Mouse (Mus musculus): ENCODE results near the gene Wap. TPM values are rescaled to one million over a fixed set of nuclear protein-coding genes. Genes with fewer than 3 reads are reported as not detected.

Gene Wap
- total and polyA plus RNA-seq, 3 experiments, result not detected

- no peak for TF ChIP-seq BHLHE40 (IDR thresholded peaks at IDR 0.05; ENCODE audit: low read depth, low read length)
- no peak for TF ChIP-seq KAT2A (IDR thresholded peaks at IDR 0.05; ENCODE audit: insufficient replicate concordance, low read length)
- no peak for TF ChIP-seq ZNF384 (IDR thresholded peaks at IDR 0.05; ENCODE audit: low read depth, low read length)
- 0 out of 2 replicates have a peak, but pooled peaks have one; percentile 4 for TF ChIP-seq POLR2A (IDR thresholded peaks at IDR 0.05; ENCODE audit: low read depth, low read length)
- Histone ChIP-seq H3K27me3 (replicated peaks) (no peaks in the 10 kb centered on the region), H3K9ac (ENCODE audit: insufficient read depth, low read depth) (peak overlapping the region; percentile 68), H3K9me3 (replicated peaks; ENCODE audit: low read length) (no peaks in the 10 kb centered on the region), H3K4me3 (replicated peaks in 1 of 3; ENCODE audit: low read depth in 2 of 3, low read length in 2 of 3, poor library complexity in 1 of 3) (peak overlapping the region; percentile 60 to 86 (median 81)), H3K36me3 (replicated peaks in 1 of 2; ENCODE audit: control insufficient read depth in 1 of 2, insufficient read depth in 1 of 2, low read length in 1 of 2) (peaks cover 39 to 51% of the 10 kb centered on the region in 2 experiments), H3K79me2 (replicated peaks; ENCODE audit: control insufficient read depth, extremely low read depth, insufficient read depth, poor library complexity, severe bottlenecking) (peaks cover 45% of the 10 kb centered on the region), H3K27ac (ENCODE audit: insufficient read depth, low read depth) (no peak overlapping the region), H3K4me1 (ENCODE audit: control insufficient read depth in 1 of 2, insufficient read depth in 2 of 2) (peaks cover 15 to 42% of the 10 kb centered on the region in 2 experiments), H3K4me2 (ENCODE audit: insufficient read depth, low read depth, poor library complexity, severe bottlenecking) (peak overlapping the region; percentile 83)
- in situ Hi-C loops (cut with MboI; ENCODE audit: low pct_ligation_motif_present, low pct_unique_long_range_greater_than_20kb, low sequenced_read_pairs), result no loop called here
- DNase-seq (ENCODE audit: extremely low read depth), result no peak
- dilution Hi-C loops (cut with MboI; ENCODE audit: extremely low pct_ligation_motif_present, extremely low pct_unique_long_range_greater_than_20kb, low sequenced_read_pairs), result no loop called here
Observed at GRCm38 (mm10) chr11:6624619-6625382, 13.6 kb downstream of the Wap start.

- no peak for TF ChIP-seq EP300 (IDR thresholded peaks at IDR 0.05; ENCODE audit: low read length)
- 0 out of 2 replicates have a peak, but pooled peaks have one; percentile 56 for TF ChIP-seq POLR2AphosphoS2 (IDR thresholded peaks at IDR 0.05; ENCODE audit: low read depth, low read length)
- TF ChIP-seq CHD2 (IDR thresholded peaks at IDR 0.05; ENCODE audit: low read length), result peak; percentile 69; the same call in 1 of the 2 replicates
- TF ChIP-seq MYC (IDR thresholded peaks at IDR 0.05; ENCODE audit: low read depth, low read length), result no peak
- TF ChIP-seq MXI1 (IDR thresholded peaks at IDR 0.05; ENCODE audit: low read depth, low read length), result peak; percentile 62; the same call in 1 of the 2 replicates
- peak; percentile 36; the same call in 1 of the 2 replicates for TF ChIP-seq BHLHE40 (IDR thresholded peaks at IDR 0.05; ENCODE audit: low read depth, low read length)
- peak; percentile 15; the same call in 1 of the 2 replicates for TF ChIP-seq ELF1 (IDR thresholded peaks at IDR 0.05; ENCODE audit: low read depth, low read length)
- TF ChIP-seq NELFE (IDR thresholded peaks at IDR 0.05; ENCODE audit: low read depth, low read length), result no peak
- TF ChIP-seq TCF12 (IDR thresholded peaks at IDR 0.05; ENCODE audit: low read depth, low read length), result no peak
- no peak for TF ChIP-seq USF2 (conservative IDR thresholded peaks at IDR 0.05; ENCODE audit: low read depth, low read length)
- TF ChIP-seq ZNF384 (IDR thresholded peaks at IDR 0.05; ENCODE audit: low read depth, low read length), result no peak
- TF ChIP-seq ZC3H11A (IDR thresholded peaks at IDR 0.05; ENCODE audit: low read depth, low read length), result no peak
- TF ChIP-seq CHD1 (IDR thresholded peaks at IDR 0.05; ENCODE audit: low read depth, low read length), result peak; percentile 23; the same call in 1 of the 2 replicates
- 0 out of 2 replicates have a peak, but pooled peaks have one; percentile 31 for TF ChIP-seq UBTF (IDR thresholded peaks at IDR 0.05; ENCODE audit: low read depth, low read length)
- TF ChIP-seq MEF2A (IDR thresholded peaks at IDR 0.05; ENCODE audit: borderline replicate concordance, low read depth, low read length), result 0 out of 2 replicates have a peak, but pooled peaks have one; percentile 14
- H3K4me2 ChIP-seq (ENCODE audit: insufficient read depth, low read depth, poor library complexity, severe bottlenecking), result peak overlapping the region; percentile 83
- H3K4me1 ChIP-seq (ENCODE audit: control insufficient read depth in 1 of 2, insufficient read depth in 2 of 2), result peaks cover 10 to 36% of the 10 kb centered on the region in 2 experiments
- peaks cover 45% of the 10 kb centered on the region for H3K79me2 ChIP-seq (replicated peaks; ENCODE audit: control insufficient read depth, extremely low read depth, insufficient read depth, poor library complexity, severe bottlenecking)
- DNase-seq (ENCODE audit: extremely low read depth), result no peak
- H3K27ac ChIP-seq (ENCODE audit: insufficient read depth, low read depth), result no peak overlapping the region
- H3K4me3 ChIP-seq (replicated peaks in 1 of 3; ENCODE audit: low read depth in 2 of 3, low read length in 2 of 3, poor library complexity in 1 of 3), result peak overlapping the region; percentile 60 to 86 (median 81)
- in situ Hi-C loops (cut with MboI; ENCODE audit: low pct_ligation_motif_present, low pct_unique_long_range_greater_than_20kb, low sequenced_read_pairs) (no loop called here), dilution Hi-C loops (cut with MboI; ENCODE audit: extremely low pct_ligation_motif_present, extremely low pct_unique_long_range_greater_than_20kb, low sequenced_read_pairs) (no loop called here)
- no peaks in the 10 kb centered on the region for H3K9me3 ChIP-seq (replicated peaks; ENCODE audit: low read length)
- H3K9ac ChIP-seq (ENCODE audit: insufficient read depth, low read depth), result peak overlapping the region; percentile 68
- peaks cover 50 to 60% of the 10 kb centered on the region in 2 experiments for H3K36me3 ChIP-seq (replicated peaks in 1 of 2; ENCODE audit: control insufficient read depth in 1 of 2, insufficient read depth in 1 of 2, low read length in 1 of 2)
- H3K27me3 ChIP-seq (replicated peaks), result no peaks in the 10 kb centered on the region
Observed at GRCm38 (mm10) chr11:6623704-6624103, 14.7 kb downstream of the Wap start.

Data from CH12.LX (cell line).